Mouse (Mus musculus): ENCODE results near the gene F5.

DNA sequence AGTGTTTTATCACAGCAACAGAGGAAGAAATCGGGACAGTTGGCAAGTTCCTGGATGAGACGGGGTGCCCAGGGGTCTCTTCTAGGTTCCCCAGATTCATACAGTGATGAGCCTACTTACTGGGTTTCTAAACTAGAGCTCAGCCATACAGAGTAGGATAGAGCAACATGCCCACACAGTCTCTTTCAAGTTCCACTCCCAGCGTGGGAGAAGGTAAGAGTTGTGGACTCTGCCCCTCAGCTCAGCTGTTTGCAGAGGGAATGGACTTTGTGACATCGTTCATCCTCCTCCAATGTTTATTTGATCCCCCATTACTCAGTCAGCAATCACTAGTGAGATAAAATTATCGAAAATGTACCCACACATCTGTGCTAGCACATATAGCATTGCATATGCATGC, 11.1 kb downstream of the F5 start:
- no peak for TF ChIP-seq CTCF (IDR thresholded peaks at IDR 0.05; ENCODE audit: borderline replicate concordance, control insufficient read depth, extremely low read depth, insufficient read depth, low read length, poor library complexity)
- no peak for TF ChIP-seq POLR2A (IDR thresholded peaks at IDR 0.05; ENCODE audit: control insufficient read depth, extremely low read depth, insufficient read depth, low read length, poor library complexity)

All from thymus, adult 2 months (tissue).